Mouse (Mus musculus): ENCODE measurements around the gene Il17rd.

The Il17rd gene

DNA sequence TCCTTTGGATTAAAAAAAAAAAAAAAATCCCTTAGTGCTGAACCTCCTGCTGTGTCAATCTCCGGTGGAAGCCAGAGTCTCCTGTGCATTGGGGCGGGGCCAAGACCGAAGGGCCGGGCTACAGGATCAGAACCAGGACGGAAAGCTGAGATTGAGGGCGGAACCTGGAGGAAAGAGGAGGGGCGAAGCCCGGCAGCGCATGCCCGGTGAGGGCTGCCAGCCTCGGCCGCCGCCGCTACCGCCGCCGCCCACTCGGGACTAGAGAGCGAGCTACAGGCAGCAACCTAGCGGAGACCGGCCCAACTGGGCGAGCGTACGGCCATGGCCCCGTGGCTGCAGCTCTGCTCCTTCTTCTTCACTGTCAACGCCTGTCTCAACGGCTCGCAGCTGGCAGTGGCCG, at the start of gene Il17rd:
Gene Il17rd (plus strand): TSS at position 159 of the 400 bp plus-strand sequence.
- DNase-seq (ENCODE audit: low read depth), result peak; percentile 44

DNA sequence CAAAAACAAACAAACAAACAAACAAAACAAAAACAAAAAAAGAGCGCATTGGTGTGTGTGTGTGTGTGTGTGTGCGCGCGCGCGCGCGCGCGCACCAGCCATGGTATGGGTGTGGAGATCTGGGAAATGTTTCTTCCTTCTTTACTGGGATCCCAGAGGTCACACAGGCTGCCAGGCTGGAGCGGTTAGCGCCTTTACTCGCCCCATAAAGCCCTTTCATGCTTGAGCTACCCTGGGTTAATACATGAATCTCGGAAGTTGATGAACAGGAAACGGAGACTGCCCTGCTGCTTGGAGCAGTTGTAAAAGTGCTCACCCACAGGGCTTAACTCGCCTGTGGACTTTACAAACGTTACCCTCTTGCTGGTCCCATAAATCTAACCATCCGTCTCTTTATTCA, 47.1 kb upstream of the Il17rd start:
- DNase-seq (ENCODE audit: low read depth), result no peak

DNA sequence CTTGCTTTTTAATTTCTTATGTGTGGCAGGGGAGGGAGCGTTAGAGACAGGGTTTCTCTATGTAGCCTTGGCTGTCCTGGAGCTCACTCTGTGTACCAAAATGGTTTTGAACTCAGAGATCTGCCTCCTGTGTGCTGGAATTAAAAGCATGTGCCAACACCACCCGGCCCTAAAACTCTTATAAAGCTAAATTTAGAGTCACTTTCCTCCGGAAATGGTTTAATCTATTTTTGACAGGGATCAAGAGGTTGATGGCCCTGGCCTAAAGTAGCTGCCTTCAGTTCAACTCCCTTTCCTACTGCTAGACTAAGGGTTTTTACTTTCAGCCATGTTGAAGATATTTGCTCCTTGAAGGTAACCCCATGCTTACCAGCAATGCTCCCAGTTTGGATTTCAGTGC, 45.3 kb upstream of the Il17rd start:
- no peak for DNase-seq (ENCODE audit: low read depth)

DNA sequence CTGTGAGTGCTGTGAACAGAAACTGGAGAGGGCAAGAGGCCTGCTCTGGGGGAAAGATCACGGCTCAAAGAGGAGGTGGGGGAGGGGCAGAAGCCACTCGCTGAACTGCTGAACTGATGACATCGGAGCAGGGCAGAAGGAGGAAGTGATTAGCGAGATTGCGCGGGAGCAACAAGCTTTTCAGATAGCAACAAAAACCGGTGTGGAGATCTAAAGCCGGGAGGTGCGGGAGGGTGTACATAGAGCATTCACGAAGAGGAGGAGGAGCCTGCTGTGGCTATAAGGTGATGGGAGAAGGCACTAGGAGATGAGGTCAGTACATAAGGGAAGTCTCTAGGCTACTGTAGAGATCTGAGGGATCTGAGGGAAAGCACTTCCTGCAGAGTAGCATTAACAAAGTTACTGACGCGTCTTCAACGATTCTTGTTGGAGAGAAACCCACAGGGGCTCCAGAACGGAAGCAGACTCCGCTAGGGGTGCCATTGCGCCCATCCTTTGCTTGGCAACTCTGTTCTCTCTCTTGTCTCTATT, 44.5 kb upstream of the Il17rd start, which contains the start of gene Hesx1:
Gene Hesx1 (plus strand): TSS at position 206 of the 531 bp plus-strand sequence.
- peak; percentile 64 for DNase-seq (ENCODE audit: low read depth)

DNA sequence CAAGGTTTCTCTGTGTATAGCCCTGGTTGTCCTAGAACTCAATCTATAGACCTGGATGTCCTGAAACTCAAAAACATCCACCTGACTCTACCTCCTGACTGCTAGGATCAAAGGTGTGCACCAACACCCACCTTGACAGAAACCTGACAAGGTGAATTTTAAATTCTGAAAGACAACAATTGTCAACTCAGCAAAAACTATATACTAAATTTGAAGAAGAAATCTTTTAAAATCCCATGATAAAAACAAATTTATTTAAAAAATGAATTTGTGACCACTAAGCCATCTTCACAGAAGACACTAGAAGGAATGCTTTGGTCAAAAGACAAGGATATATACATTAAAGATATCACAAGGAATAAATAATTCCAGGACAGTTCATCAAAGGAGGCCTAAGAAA, 42.5 kb upstream of the Il17rd start:
- DNase-seq (ENCODE audit: low read depth), result no peak

DNA sequence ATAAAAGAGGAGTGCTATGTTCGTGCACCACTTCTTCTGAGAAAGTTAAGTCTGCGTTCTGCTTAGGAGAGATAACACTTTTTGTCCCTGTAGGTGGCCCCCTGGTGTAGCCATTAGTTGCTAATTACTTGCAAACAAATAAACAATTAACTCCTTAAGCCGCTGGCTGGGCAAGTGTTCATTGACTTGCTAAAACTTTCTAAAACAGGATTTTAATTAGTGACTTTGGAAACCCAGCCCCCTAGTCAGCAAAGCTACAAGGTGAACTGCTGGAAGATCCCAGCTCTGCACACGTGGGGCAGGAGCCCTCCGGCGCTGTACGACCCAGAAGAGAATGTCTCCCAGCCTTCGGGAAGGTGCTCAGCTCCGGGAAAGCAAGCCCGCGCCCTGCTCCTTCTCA, 38.4 kb upstream of the Il17rd start:
- DNase-seq (ENCODE audit: low read depth), result no peak

DNA sequence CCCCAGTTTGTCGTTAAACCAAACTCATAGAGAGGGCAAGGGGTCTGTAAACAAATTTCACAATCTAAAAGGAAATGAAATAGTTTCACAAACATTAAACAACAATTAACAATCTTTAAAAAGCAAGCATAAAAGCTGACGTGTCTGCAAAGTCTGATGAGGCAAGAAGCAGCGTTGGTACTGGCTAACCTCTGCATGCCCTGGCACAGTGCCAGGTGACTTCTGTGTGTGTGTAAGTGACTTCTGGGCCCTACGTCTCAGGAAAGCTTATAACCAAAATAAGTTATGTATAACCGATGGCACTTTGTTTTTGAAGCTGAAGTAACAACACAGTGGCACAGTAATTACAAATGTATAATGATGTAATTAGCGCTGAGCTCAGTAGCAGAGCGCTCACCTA, 33.8 kb upstream of the Il17rd start:
- DNase-seq (ENCODE audit: low read depth), result no peak

DNA sequence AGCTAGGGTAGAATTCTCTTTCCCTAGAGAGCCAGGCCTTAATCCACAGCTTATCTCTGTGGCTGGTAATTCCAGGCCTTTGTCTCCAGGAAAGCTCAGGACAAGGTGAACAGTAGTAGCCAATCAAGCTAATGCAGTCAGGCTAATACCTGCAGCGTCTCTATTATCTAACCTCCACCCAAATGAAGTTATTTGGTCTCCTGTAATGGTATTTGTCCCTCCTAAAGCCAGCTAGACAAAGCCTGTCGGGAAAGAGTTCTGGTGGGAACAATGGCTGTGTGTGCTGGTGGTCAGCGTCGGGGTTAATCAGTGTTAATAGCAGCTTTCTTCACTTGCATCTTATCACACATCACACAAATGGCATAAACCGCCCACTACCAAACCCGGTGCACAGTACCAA, 32.8 kb upstream of the Il17rd start:
- no peak for DNase-seq (ENCODE audit: low read depth)

DNA sequence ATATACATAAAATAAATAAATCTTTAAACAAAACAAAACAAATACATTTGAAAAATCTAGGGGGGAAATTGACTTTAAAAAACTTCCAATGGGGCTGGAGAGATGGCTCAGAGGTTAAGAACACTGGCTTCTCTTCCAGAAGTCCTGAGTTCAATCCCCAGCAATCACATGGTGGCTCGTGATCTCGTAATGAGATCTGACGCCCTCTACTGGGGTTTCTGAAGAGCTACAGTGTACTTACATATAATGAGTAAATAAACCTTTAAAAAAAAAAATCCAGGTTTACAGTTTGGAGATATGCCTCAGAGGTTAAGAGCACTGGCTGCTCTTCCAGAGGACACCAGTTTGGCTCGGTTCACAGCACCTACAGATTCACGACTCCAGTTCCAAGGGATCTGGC, 27.2 kb upstream of the Il17rd start:
- no peak for DNase-seq (ENCODE audit: low read depth)

DNA sequence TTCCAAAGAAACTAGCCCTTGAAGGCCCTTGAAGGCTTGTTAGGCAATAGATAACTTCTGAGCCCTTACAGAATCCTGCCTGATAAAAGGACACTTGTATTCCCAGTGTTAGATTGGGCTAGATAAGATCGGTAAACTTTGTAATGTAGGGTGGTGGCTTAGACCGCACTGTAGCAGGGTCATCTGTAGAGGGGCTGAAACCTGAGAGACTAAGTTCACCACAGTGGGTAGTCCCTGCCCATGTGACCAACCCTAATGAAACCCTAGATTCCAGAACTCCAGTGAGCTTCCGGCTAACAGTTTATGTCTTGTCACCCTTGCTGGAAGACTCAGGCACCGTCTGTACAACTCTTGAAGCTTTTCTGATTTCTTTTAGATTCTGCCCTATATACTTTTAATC, 25.1 kb upstream of the Il17rd start:
- no peak for DNase-seq (ENCODE audit: low read depth)

DNA sequence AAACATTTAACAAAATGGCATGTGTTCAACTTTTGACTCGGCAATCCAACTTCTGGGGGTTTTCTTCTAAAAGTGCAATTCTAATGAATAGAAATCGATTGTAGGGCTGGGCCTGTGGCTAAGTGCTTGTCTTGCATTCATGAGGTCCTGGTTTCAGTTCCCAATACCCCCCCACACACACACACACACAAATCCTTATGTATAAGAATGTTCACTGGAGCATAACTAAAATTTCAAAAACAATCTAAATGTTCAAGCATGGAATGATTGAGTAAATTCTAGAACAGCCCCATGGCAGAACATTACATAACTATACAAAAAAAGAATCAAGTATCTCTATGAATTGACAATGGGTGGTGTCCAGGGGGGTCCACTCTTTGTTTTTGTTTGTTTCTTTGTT, 20.8 kb upstream of the Il17rd start:
- no peak for DNase-seq (ENCODE audit: low read depth)

DNA sequence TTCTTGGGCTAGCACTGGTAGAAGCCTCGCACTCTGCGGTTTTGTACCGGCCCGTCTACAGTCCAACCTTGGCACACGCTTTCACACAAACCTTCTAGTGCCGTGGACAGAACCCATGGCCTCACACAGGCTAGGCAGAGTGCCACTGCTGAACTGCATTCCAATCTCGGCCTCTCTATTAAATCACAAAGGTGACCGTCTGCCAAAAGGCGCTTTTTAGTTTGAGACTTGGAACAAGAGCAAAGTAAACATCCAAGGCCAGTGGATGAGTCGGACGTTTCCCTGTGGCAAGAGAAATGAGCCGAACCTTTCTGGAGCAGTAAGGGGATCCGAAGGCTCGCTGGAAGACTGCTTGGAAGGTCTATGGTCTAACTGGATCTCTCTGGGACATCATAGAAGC, 18.9 kb upstream of the Il17rd start:
- DNase-seq (ENCODE audit: low read depth), result no peak

DNA sequence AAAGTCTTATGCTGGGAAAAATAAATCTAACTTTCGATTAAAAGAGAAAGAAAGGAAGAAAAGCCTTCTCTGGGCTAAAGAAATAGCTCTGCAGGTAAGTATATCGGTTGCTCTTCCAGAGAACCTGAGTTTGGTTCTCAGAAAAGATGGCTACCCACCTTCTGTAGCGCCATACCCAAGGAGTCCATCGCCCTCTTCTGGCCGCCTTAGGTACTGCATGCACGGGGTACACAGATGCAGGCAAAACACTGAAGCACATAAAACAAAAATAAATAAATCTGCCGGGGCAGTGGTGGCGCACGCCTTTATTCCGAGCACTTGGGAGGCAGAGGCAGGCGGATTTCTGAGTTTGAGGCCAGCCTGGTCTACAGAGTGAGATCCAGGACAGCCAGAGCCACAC, 15.9 kb upstream of the Il17rd start:
- peak; percentile 58 for DNase-seq (ENCODE audit: low read depth)

DNA sequence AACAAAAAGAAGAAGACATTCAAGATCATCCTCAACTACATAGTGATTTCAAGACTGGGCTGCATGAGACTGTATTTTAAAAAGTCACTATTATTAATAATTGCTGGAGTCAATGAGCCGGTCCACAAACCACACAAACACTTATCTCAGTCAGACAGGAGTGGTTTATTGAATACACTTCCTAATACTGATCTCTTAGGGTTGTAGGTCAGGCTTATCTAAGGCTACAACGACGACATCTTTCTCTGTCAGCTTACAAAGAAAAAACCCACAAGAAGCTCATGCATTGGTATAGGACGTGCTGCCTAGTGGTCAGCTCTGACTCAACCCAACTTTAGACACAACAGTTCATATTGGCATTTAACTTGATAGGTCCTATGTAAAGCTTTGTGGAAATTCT, 14.1 kb upstream of the Il17rd start:
- no peak for DNase-seq (ENCODE audit: low read depth)

DNA sequence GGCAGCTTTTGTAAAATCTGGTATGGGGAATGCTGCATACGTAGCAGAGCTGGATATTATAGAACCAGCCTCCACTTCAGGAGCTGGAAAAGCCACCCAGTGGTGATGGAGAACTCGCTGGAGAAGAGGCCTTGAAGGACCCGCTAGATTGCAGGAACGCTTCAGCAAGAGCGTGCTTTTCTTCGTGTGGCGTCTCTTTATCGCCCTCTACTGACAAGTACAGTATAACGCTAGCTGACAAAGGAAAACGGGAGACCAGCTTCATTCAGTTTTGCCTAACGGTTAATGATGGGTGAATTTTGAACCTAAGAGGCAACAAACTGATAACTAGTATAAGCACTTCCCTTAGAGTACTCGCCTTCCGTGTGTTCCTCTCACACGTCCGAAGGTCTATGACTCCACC, 9.0 kb upstream of the Il17rd start:
- peak; percentile 60 for DNase-seq (ENCODE audit: low read depth)

DNA sequence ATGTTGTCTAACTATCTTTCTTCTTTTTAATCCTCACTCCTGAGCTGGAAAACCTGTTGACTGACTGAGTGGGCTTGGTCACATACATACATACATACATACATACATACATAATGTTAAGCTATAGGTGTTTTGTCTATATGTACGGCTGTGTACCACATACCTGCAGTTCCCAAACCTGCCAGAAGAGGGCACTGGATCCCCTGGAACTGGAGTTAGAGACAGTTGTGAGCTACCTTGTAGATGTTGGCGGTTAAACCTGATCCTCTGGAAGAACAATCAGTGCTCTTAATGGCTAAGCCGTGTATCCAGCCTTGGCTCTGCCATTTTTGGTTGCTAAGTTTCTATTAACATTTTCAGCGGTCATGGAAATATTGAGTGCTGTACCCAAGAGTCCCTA, 7.6 kb upstream of the Il17rd start:
- DNase-seq (ENCODE audit: low read depth), result peak; percentile 62

DNA sequence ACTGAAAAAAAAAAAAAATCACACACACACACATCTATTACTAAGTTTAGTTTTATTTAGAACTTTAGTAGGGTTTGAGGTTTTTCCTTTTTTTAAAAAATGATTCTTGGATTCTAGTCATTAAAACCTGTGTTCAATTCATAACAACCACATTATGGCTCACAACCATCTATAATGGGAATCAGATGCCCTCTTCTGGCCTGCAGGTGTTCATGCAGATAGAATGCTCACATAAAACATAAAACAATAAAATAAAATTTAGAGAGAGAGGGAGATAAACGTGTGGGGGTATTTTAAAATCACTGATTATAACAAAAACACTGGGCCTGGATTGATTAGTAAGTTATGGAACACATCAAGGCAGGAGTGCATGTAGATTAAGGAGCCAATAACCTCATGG, 1.2 kb upstream of the Il17rd start:
- no peak for DNase-seq (ENCODE audit: low read depth)

DNA sequence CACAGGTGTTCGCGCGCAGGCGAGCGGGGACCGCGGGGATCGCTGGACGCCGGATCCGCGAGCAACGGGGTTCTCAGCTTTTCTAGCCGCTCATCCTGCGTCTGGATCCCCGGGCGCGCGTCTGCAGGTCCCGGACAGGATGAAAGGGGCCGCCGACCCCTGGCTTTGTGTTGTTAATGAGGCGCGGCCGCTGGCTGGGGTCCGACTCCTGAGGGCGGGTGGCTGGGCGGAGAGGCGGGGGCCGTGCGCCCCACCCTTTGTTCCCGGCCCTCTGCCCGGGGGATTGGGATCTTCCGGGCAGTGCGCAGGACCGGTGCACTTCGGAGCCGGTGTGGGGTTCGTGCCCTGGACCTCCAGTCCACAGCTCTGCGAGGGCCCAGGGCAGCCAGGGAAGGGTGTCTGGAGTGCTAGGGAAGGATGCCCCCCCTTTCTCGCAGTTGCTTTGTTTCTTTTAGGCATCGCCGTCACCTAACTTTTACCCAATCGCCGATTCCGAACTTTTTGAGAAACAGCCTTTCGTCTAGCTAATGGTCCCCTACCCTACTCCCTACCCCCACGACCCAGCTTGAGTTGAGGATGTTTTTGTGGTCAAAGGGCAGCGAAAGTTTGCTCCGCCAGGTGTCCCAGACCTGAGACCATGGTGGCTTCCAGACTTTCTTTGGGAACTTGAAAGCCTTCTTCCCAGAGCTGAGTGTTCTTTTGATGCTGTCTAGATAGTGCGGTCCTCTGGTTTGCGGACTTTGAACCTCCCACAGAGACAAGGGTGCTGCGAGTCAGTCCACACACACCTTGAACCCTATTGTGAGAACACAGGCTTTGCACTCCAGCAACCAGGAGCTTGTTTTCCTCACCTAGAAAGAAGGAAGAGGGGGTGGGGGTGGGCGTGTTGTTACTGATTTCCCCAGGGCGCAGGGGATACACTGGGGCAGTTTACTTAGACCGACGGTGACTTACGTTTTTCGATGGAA, 824 bp downstream of the Il17rd start:
- no peak for DNase-seq (ENCODE audit: low read depth)

DNA sequence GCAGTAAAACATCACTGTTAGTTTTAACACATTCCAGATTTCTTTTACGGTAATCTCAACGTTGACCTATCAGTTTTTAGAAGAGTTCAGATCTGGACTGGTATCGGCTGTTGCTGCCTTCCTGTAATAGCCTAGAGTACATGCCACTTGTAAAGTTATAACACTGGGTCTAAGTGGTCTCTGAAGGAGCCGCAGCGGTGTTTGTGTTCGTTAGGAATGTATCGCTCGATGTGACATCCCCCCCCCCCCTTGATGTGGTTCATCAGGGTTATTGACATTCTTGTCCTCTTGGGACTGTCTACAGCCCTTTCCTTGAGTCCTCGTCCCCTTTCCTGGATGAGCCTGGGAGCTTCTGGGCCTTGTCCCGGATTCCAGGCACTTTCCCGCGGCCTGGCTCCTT, 1.7 kb downstream of the Il17rd start:
- no peak for DNase-seq (ENCODE audit: low read depth)

DNA sequence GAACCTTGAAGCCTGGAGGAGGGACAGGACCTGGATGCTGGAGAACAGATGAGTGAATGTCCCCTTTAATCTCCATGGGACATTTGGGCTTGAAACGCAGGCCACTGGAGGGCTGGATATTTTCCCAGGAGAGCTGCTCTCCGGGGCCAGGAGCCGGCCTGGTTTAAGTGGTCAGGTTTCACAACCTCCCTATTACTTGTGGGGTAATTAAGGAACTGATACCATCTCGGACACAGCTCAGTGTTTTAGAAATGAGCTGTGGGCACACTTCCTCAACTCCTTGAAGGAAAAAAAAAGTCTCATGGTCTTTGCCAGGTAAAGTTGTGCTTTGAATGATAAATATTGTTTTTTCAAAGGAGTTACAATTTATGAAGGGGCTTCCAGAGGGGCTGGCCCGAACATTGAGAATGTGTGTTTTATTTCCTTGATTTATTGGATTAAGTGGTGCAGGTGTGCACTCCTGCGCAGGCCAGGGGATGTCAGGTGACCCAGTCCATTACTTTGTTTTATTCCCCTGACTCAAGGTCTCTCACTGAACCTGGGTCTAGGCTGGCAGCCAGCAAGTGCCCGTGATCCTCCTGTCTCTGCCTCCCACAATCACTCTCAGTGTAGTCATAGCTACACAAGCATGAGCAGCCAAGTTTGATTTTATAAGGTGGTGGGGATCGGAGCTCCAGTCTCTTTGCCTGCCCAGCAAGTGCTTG, 3.7 kb downstream of the Il17rd start:
- no peak for DNase-seq (ENCODE audit: low read depth)

DNA sequence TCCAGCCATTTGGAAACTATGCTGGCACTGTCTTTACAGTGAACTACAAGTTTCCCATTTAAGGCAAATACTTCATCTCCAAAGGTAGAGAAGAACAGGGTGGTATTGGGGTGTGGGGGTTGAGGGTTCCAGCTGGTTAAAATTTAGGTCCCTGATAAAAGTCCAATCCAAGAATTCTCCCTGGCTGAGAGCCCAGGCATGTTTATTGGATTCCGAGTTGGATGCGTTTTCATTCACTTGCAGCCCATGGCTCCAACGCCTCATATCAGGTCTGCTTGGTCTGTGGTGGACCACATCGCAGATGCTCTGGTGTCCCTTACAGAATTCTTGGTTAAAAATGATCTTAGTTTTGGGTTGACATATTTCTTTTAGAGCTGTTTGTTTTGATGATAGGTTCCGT, 4.7 kb downstream of the Il17rd start:
- DNase-seq (ENCODE audit: low read depth), result no peak

DNA sequence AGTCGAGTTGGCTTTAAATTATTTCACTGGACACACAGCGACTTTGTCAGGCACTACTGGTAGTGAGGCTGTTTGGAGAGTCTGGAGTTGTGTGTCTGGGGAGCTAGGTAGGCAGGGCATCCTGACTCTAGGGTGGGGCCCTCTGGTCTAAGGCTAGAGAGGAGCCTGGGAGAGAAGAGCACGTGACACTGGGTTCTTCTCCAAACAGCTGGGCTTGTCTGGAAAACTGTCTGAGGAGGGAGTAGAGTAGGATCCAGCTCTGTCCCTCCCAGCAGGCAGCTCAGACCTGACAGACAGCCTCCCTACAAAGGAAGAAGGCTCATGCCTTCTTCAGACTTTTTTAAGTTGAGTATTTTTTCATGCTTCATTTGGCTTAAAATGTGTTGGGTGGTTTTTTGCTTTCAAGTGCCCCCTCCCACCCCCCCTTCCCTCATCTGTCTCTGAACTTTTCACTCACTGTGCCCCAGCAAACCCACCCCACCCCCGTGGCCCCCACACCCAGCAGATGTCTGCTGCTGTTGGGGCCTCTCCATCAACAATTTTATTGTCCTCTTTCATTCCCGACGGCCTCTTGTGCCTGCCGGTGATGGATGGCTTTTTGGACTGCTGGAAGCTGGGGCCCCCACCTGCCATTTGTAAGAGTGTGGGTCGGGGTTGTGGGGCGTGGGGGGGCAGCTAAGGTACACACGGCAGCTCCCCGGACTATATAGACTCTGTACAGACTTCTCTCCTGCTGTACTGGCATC, 5.7 kb downstream of the Il17rd start:
- no peak for DNase-seq (ENCODE audit: low read depth)
